Mouse (Mus musculus): ENCODE results near the gene Akr1b8. TPM values are rescaled to one million over a fixed set of nuclear protein-coding genes. Genes with fewer than 3 reads are reported as not detected.
A peak's percentile ranks its signal among the peaks of the same experiment; 100 is the strongest.
"Not testable (repeated sequence)": the region's sequence is repeated elsewhere in the genome, so short reads cannot be mapped to it uniquely, and the experiment has no call there.

Akr1b8 gene
- polyA plus RNA-seq, 1 experiment, result 2.0 TPM

DNA sequence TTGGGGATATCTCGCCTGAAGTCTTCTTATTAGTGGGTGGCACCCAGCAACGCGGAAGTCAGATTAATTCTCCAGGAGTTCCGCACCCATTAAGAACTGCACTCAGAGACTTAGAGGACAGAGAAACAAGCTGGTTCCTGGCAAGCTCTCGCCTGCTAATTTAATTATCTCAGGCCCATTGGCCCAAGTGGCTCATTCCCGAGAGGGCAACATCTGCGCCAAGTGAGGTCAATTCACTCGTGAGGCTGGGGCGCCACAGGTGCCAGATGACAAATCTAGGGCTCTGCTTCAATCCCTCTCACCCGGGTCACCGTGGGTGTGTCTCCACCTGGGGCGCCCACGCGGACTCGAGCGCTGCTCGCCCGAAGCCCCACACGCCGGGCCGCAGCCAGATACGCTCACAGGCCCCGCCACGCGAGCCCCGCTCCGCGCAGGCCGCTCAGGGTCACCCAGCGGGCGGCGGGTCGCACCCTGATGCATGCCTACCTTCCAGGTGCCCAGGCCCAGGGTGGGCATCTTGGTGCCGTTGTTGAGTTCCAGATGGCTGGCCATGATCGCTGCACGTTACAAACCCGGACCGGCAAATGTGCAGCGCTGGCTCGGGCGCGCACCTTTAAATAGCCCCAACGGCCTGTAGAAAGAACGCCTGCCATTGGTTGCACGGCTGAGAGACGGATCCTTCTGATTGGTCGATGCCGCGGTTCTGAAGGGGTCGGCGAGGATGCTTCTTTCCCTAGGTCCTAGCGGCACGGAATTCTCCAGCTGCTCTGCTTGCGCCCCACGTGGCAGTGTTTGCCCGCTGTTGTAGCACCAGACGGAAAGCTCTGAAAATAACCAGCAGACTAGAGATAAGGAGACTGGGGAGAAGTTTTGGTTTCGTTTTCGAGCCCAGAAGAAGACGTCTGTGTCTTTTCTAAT is 36.8 kb upstream of the Akr1b8 start, which contains the start of gene Akr1b3:
Akr1b3 (minus strand) TSS at position 625 of the 918 bp plus-strand sequence.
- Histone ChIP-seq H3K27me3 (ENCODE audit: control insufficient read depth, insufficient read depth, low read length) (no peaks in the 10 kb centered on the region), H3K27ac (ENCODE audit: insufficient read depth, low read depth, low read length) (peak within 1 kb of the TSS; percentile 27), H3K36me3 (ENCODE audit: control insufficient read depth, insufficient read depth, low read length) (peaks cover 2% of the 10 kb centered on the region; the same call in 1 of the 2 replicates), H3K4me3 (ENCODE audit: low read depth, low read length) (peak within 1 kb of the TSS; percentile 82), H3K4me1 (ENCODE audit: control insufficient read depth, insufficient read depth, insufficient read length, low read length) (0 out of 2 replicates have a peak, but pooled peaks cover 2% of the 10 kb centered on the region)
- TF ChIP-seq CTCF (IDR thresholded peaks at IDR 0.05; ENCODE audit: extremely low read depth, insufficient read length, insufficient replicate concordance, low read depth, low read length) (no peak), POLR2A (IDR thresholded peaks at IDR 0.05; ENCODE audit: low read depth, low read length) (peak; percentile 49)
- WGBS, result under 1% methylated on average over 60 of the region's 60 CpGs

DNA sequence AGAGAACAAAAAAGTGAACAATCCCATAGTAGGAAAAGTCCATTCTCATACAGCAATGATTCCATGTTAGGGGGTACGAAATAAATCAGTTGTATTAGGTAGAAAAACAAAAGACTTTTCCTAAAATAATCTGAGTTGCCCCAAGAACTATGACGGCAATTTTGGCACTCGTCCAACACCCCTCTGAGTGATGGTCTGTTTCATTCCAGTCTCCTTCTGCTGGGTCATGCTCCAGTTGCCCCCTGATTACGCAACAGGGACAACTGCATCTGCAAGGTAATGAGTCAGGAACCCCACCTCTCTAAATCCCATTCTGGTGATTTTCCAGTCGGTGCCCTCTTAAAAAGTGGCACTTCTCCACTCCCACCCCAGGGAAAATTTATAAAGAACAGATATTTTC is 35.7 kb upstream of the Akr1b8 start:
- 0 out of 2 replicates have a peak, but pooled peaks cover 2% of the 10 kb centered on the region for H3K4me1 ChIP-seq (ENCODE audit: control insufficient read depth, insufficient read depth, insufficient read length, low read length)
- no peak overlapping the region for H3K27ac ChIP-seq (ENCODE audit: insufficient read depth, low read depth, low read length)
- H3K27me3 ChIP-seq (ENCODE audit: control insufficient read depth, insufficient read depth, low read length), result no peaks in the 10 kb centered on the region
- 26% methylated on average over 5 of the region's 5 CpGs for WGBS
- no peak overlapping the region for H3K4me3 ChIP-seq (ENCODE audit: low read depth, low read length)
- no peaks in the 10 kb centered on the region for H3K36me3 ChIP-seq (ENCODE audit: control insufficient read depth, insufficient read depth, low read length)
- TF ChIP-seq POLR2A (IDR thresholded peaks at IDR 0.05; ENCODE audit: low read depth, low read length) (no peak), CTCF (IDR thresholded peaks at IDR 0.05; ENCODE audit: extremely low read depth, insufficient read length, insufficient replicate concordance, low read depth, low read length) (no peak)

DNA sequence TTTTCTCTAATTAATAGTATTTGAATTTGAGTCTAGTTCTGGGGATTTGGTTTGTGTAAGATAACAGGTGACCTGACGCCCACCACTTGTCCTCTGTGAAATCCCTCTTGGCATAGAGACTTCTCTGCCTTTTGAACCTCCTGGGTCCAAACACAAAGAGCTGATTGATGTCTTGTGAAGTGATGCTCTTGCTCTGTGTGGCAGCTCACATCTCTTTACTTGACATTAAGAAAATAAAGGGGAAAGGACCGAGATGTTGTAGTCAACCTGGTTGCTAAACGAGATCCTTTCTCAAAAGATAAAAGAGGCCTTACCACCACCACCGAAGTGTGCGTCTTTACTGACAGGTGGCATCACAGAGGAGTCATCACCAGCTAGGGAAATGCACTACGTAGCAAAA is 35.3 kb upstream of the Akr1b8 start:
- H3K27me3 ChIP-seq (ENCODE audit: control insufficient read depth, insufficient read depth, low read length), result no peaks in the 10 kb centered on the region
- H3K27ac ChIP-seq (ENCODE audit: insufficient read depth, low read depth, low read length), result no peak overlapping the region
- WGBS, result 78% methylated on average over 6 of the region's 6 CpGs
- TF ChIP-seq CTCF (IDR thresholded peaks at IDR 0.05; ENCODE audit: extremely low read depth, insufficient read length, insufficient replicate concordance, low read depth, low read length) (no peak), POLR2A (IDR thresholded peaks at IDR 0.05; ENCODE audit: low read depth, low read length) (no peak)
- H3K36me3 ChIP-seq (ENCODE audit: control insufficient read depth, insufficient read depth, low read length), result no peaks in the 10 kb centered on the region
- no peak overlapping the region for H3K4me3 ChIP-seq (ENCODE audit: low read depth, low read length)
- 0 out of 2 replicates have a peak, but pooled peaks cover 2% of the 10 kb centered on the region for H3K4me1 ChIP-seq (ENCODE audit: control insufficient read depth, insufficient read depth, insufficient read length, low read length)

DNA sequence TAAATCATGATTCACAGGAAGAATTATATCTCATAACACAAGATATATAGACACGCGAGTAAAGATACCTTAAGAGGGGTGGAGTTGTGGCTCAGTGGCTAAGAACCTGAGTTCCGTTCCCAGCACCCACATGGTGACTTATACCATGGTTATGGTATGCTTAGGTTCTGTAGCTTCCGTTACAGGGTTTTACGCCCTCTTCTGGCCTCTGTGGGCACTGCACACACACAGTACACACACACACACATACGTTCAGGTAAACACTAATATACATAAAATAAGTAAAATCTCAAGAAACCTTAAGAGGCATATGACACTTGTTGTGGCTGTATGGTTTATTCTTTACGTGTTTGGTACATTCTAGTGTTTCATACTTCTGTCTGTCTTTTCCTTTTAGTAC is 31.8 kb upstream of the Akr1b8 start:
- WGBS, result 97% methylated on average over 7 of the region's 7 CpGs
- Histone ChIP-seq H3K27me3 (ENCODE audit: control insufficient read depth, insufficient read depth, low read length) (no peaks in the 10 kb centered on the region), H3K4me3 (ENCODE audit: low read depth, low read length) (no peak overlapping the region), H3K4me1 (ENCODE audit: control insufficient read depth, insufficient read depth, insufficient read length, low read length) (0 out of 2 replicates have a peak, but pooled peaks cover 2% of the 10 kb centered on the region), H3K27ac (ENCODE audit: insufficient read depth, low read depth, low read length) (no peak overlapping the region), H3K36me3 (ENCODE audit: control insufficient read depth, insufficient read depth, low read length) (no peaks in the 10 kb centered on the region)
- TF ChIP-seq CTCF (IDR thresholded peaks at IDR 0.05; ENCODE audit: extremely low read depth, insufficient read length, insufficient replicate concordance, low read depth, low read length) (no peak), POLR2A (IDR thresholded peaks at IDR 0.05; ENCODE audit: low read depth, low read length) (no peak)

DNA sequence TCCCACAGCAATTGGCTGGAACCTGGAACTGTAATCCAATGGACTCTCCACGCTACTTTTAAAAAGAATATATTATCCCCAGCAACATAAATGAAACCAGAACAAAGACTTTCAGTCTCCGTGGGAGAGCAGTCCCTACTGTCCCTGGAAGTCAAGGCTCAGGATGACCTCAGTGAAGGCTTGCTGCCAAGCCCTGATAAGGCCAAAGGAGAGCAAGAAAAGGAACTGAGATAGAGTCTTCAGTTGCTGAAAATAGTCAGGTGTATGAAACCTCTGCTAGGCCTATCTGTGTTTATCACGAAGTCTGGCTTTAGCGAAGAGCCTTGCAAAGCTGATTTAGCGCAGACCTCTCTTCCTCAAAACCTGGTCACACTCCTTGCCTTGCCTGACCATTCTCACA is 22.5 kb upstream of the Akr1b8 start:
- 76% methylated on average over 5 of the region's 5 CpGs for WGBS
- no peak for TF ChIP-seq POLR2A (IDR thresholded peaks at IDR 0.05; ENCODE audit: low read depth, low read length)
- TF ChIP-seq CTCF (IDR thresholded peaks at IDR 0.05; ENCODE audit: extremely low read depth, insufficient read length, insufficient replicate concordance, low read depth, low read length), result no peak
- H3K4me1 ChIP-seq (ENCODE audit: control insufficient read depth, insufficient read depth, insufficient read length, low read length), result no peaks in the 10 kb centered on the region

DNA sequence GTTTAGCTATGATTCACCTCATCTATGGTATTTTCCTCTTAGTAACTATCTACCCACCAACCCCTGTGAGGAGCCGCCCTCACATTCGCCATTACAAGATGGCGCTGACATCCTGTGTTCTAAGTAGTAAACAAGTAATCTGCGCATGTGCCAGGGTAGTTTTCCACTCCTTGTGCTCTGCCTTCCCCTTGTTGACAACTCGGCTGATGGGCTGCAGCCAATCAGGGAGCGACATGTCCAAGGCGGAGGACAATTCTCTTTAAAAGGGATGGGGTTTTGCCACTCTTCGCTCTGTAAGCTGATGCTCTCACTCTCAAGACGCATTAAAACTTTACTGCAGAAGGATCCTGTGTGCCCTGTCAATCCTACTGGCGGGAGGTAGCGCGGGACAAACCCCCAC is 22.1 kb upstream of the Akr1b8 start:
- H3K4me3 ChIP-seq (ENCODE audit: low read depth, low read length); H3K27ac ChIP-seq (ENCODE audit: insufficient read depth, low read depth, low read length); H3K36me3 ChIP-seq (ENCODE audit: control insufficient read depth, insufficient read depth, low read length); H3K4me1 ChIP-seq (ENCODE audit: control insufficient read depth, insufficient read depth, insufficient read length, low read length); H3K27me3 ChIP-seq (ENCODE audit: control insufficient read depth, insufficient read depth, low read length): not testable (repeated sequence)
- 87% methylated on average over 12 of the region's 12 CpGs for WGBS

More for the DNA sequence above, 22.5 kb upstream of the Akr1b8 start:
- Histone ChIP-seq H3K4me3 (ENCODE audit: low read depth, low read length) (no peak overlapping the region), H3K36me3 (ENCODE audit: control insufficient read depth, insufficient read depth, low read length) (no peaks in the 10 kb centered on the region), H3K27me3 (ENCODE audit: control insufficient read depth, insufficient read depth, low read length) (no peaks in the 10 kb centered on the region), H3K27ac (ENCODE audit: insufficient read depth, low read depth, low read length) (no peak overlapping the region)

DNA sequence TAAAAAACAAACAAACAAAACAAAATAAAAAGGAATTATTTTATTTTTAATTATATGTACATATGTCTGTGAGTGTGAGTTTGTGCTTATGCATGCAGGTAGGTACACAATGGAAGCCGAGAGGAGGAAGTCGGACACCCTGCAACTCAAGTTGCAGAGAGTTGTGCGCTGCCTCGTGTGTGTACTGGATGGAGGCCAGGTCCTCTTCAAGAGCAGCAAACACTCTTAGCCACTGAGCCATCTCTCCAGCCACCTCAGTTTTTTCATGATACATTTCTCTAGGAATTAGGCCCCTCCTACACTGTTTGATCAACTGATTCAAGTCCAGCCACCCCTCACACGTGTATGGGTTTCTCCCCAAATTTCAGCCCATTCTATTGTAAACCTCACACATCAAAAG is 19.2 kb upstream of the Akr1b8 start:
- 60% methylated on average over 5 of the region's 5 CpGs for WGBS

More for the DNA sequence above, 19.2 kb upstream of the Akr1b8 start:
- Histone ChIP-seq H3K4me3 (ENCODE audit: low read depth, low read length) (no peak overlapping the region), H3K36me3 (ENCODE audit: control insufficient read depth, insufficient read depth, low read length) (no peaks in the 10 kb centered on the region), H3K27me3 (ENCODE audit: control insufficient read depth, insufficient read depth, low read length) (no peaks in the 10 kb centered on the region), H3K27ac (ENCODE audit: insufficient read depth, low read depth, low read length) (no peak overlapping the region), H3K4me1 (ENCODE audit: control insufficient read depth, insufficient read depth, insufficient read length, low read length) (no peaks in the 10 kb centered on the region)
- TF ChIP-seq CTCF (IDR thresholded peaks at IDR 0.05; ENCODE audit: extremely low read depth, insufficient read length, insufficient replicate concordance, low read depth, low read length) (no peak), POLR2A (IDR thresholded peaks at IDR 0.05; ENCODE audit: low read depth, low read length) (no peak)

Measured in small intestine, adult 2 months (tissue).